Mouse (Mus musculus) intestine, embryonic 15.5 days (tissue): Measurements from ENCODE around the gene Pde3a. TPM values are rescaled to one million over a fixed set of nuclear protein-coding genes. Genes with fewer than 3 reads are reported as not detected.

ENCODE experiments used
- ATAC-seq: fragments of 200-750 bp; cut with Nextera tagmentation; 2 replicates; pipeline ENCODE4 v1.8.0; 2017; ENCODE audit warnings: moderate TSS enrichment, moderate library complexity
- H3K27ac ChIP-seq: fragments of 300-500 bp; sonication (generic); 2 replicates; pipeline ENCODE4 v1.5.1; 2015; ENCODE audit warnings: mild to moderate bottlenecking, inconsistent platforms
- H3K27me3 ChIP-seq: fragments of 300-500 bp; sonication (generic); replicated peaks from 2 replicates; pipeline ENCODE4 v1.6.1; 2015; ENCODE audit warnings: inconsistent platforms
- H3K36me3 ChIP-seq: fragments of 300-500 bp; sonication (generic); 2 replicates; pipeline ENCODE4 v1.6.1; 2015; ENCODE audit warnings: inconsistent platforms
- H3K4me1 ChIP-seq: fragments of 300-500 bp; sonication (generic); replicated peaks from 2 replicates; pipeline ENCODE4 v1.6.1; 2015; ENCODE audit warnings: inconsistent platforms
- H3K4me2 ChIP-seq: fragments of 300-500 bp; sonication (generic); replicated peaks from 2 replicates; pipeline ENCODE4 v1.6.1; 2015; ENCODE audit warnings: mild to moderate bottlenecking, inconsistent platforms
- H3K4me3 ChIP-seq: fragments of 300-500 bp; sonication (generic); replicated peaks from 2 replicates; pipeline ENCODE4 v1.5.1; 2015; ENCODE audit warnings: inconsistent platforms
- H3K9ac ChIP-seq: fragments of 300-500 bp; sonication (generic); 2 replicates; pipeline ENCODE4 v1.6.1; 2015; ENCODE audit warnings: inconsistent platforms
- H3K9me3 ChIP-seq: fragments of 300-500 bp; sonication (generic); 2 replicates; pipeline ENCODE4 v1.6.1; 2016; ENCODE audit warnings: inconsistent platforms
- WGBS: fragments of 180-500 bp; shearing (Covaris S2); methylation state at CpG from one replicate; pipeline ENCODE4 v1.1.7; 2015; 5-methylcytosine and 5-hydroxymethylcytosine counted together
- polyA plus RNA-seq: library from polyadenylated mRNA; unstranded; fragments of >200 nt; fragmentation: Nextera tagmentation; extraction: Ambion mirVana; gene quantifications from 2 replicates; pipeline ENCODE4 v1.2.1, GENCODE M21; 2015

The Pde3a gene
- polyA plus RNA-seq, 1 experiment from 2014 or later: 20.8 TPM

- H3K4me2 ChIP-seq: peak overlapping the region; percentile 39
- 14% methylated on average over 8 of the region's 8 CpGs for WGBS
- H3K27ac ChIP-seq: peak overlapping the region; percentile 8
- no peaks in the 10 kb centered on the region for H3K27me3 ChIP-seq
- H3K9ac ChIP-seq: no peak overlapping the region
- H3K9me3 ChIP-seq: no peaks in the 10 kb centered on the region
- no peaks in the 10 kb centered on the region for H3K36me3 ChIP-seq
- H3K4me3 ChIP-seq: no peak overlapping the region
- peak; percentile 82 for ATAC-seq
- peaks cover 10% of the 10 kb centered on the region for H3K4me1 ChIP-seq
These were observed 132.4 kb downstream of the Pde3a start for GRCm38 (mm10) chr6:141381473-141381872.

- no peak overlapping the region for H3K4me2 ChIP-seq
- no peaks in the 10 kb centered on the region for H3K9me3 ChIP-seq
- 0 out of 2 replicates have a peak, but pooled peaks have one; percentile 12 for ATAC-seq
- H3K27ac ChIP-seq: peak overlapping the region; percentile 8; the same call in 1 of the 2 replicates
- 68% methylated on average over 4 of the region's 4 CpGs for WGBS
- H3K36me3 ChIP-seq: no peaks in the 10 kb centered on the region
- H3K27me3 ChIP-seq: no peaks in the 10 kb centered on the region
- H3K4me3 ChIP-seq: no peak overlapping the region
- H3K4me1 ChIP-seq: peaks cover 10% of the 10 kb centered on the region
- H3K9ac ChIP-seq: no peak overlapping the region
These were observed 132.9 kb downstream of the Pde3a start for GRCm38 (mm10) chr6:141381881-141382370.

GRCm38 (mm10) chr6:141388104-141388503 lies 139.0 kb downstream of the Pde3a start:
- H3K4me2 ChIP-seq: no peak overlapping the region
- no peaks in the 10 kb centered on the region for H3K27me3 ChIP-seq
- WGBS: 36% methylated on average over 5 of the region's 5 CpGs
- 0 out of 2 replicates have a peak, but pooled peaks cover 7% of the 10 kb centered on the region for H3K4me1 ChIP-seq
- no peaks in the 10 kb centered on the region for H3K36me3 ChIP-seq
- ATAC-seq: no peak
- H3K4me3 ChIP-seq: no peak overlapping the region
- H3K9me3 ChIP-seq: no peaks in the 10 kb centered on the region
- no peak overlapping the region for H3K27ac ChIP-seq
- no peak overlapping the region for H3K9ac ChIP-seq

- Histone ChIP-seq H3K4me2 (no peak overlapping the region), H3K36me3 (no peaks in the 10 kb centered on the region), H3K4me3 (no peak overlapping the region), H3K27ac (no peak overlapping the region), H3K4me1 (0 out of 2 replicates have a peak, but pooled peaks cover 5% of the 10 kb centered on the region), H3K9me3 (no peaks in the 10 kb centered on the region), H3K27me3 (no peaks in the 10 kb centered on the region), H3K9ac (no peak overlapping the region)
- WGBS: 46% methylated on average over 3 of the region's 3 CpGs
- ATAC-seq: no peak
These were observed 146.9 kb downstream of the Pde3a start for GRCm38 (mm10) chr6:141395926-141396325.

GRCm38 (mm10) chr6:141399411-141399810 lies 150.3 kb downstream of the Pde3a start:
- WGBS: 34% methylated on average over 4 of the region's 4 CpGs
- ATAC-seq: no peak
- no peak overlapping the region for H3K4me3 ChIP-seq
- H3K27me3 ChIP-seq: no peaks in the 10 kb centered on the region
- H3K27ac ChIP-seq: no peak overlapping the region
- no peaks in the 10 kb centered on the region for H3K9me3 ChIP-seq
- H3K4me1 ChIP-seq: 0 out of 2 replicates have a peak, but pooled peaks cover 5% of the 10 kb centered on the region
- H3K4me2 ChIP-seq: no peak overlapping the region
- H3K9ac ChIP-seq: no peak overlapping the region
- H3K36me3 ChIP-seq: no peaks in the 10 kb centered on the region

- 61% methylated on average over 2 of the region's 2 CpGs for WGBS
These were observed 154.9 kb downstream of the Pde3a start for GRCm38 (mm10) chr6:141403943-141404342.

GRCm38 (mm10) chr6:141404649-141405048 lies 155.6 kb downstream of the Pde3a start:
- Histone ChIP-seq H3K27ac (no peak overlapping the region), H3K4me2 (no peak overlapping the region), H3K9me3 (no peaks in the 10 kb centered on the region), H3K9ac (no peak overlapping the region), H3K4me3 (no peak overlapping the region), H3K27me3 (no peaks in the 10 kb centered on the region), H3K36me3 (no peaks in the 10 kb centered on the region), H3K4me1 (0 out of 2 replicates have a peak, but pooled peaks cover 3% of the 10 kb centered on the region)
- ATAC-seq: no peak
- WGBS: 55% methylated on average over 7 of the region's 7 CpGs

More at GRCm38 (mm10) chr6:141403943-141404342, 154.9 kb downstream of the Pde3a start:
- no peak overlapping the region for H3K9ac ChIP-seq
- no peaks in the 10 kb centered on the region for H3K27me3 ChIP-seq
- H3K4me3 ChIP-seq: no peak overlapping the region
- no peaks in the 10 kb centered on the region for H3K36me3 ChIP-seq
- 0 out of 2 replicates have a peak, but pooled peaks cover 5% of the 10 kb centered on the region for H3K4me1 ChIP-seq
- no peaks in the 10 kb centered on the region for H3K9me3 ChIP-seq
- H3K4me2 ChIP-seq: no peak overlapping the region
- H3K27ac ChIP-seq: no peak overlapping the region
- no peak for ATAC-seq

GRCm38 (mm10) chr6:141405496-141405895 lies 156.4 kb downstream of the Pde3a start:
- no peak overlapping the region for H3K4me2 ChIP-seq
- no peaks in the 10 kb centered on the region for H3K36me3 ChIP-seq
- no peak overlapping the region for H3K4me3 ChIP-seq
- 0 out of 2 replicates have a peak, but pooled peaks cover 3% of the 10 kb centered on the region for H3K4me1 ChIP-seq
- WGBS: 55% methylated on average over 5 of the region's 5 CpGs
- ATAC-seq: no peak
- no peak overlapping the region for H3K27ac ChIP-seq
- H3K9ac ChIP-seq: no peak overlapping the region
- H3K9me3 ChIP-seq: no peaks in the 10 kb centered on the region
- H3K27me3 ChIP-seq: no peaks in the 10 kb centered on the region

- no peaks in the 10 kb centered on the region for H3K27me3 ChIP-seq
- H3K36me3 ChIP-seq: no peaks in the 10 kb centered on the region
- 90% methylated on average over 4 of the region's 4 CpGs for WGBS
- H3K4me2 ChIP-seq: no peak overlapping the region
- no peak overlapping the region for H3K9ac ChIP-seq
- no peak overlapping the region for H3K4me3 ChIP-seq
- no peak overlapping the region for H3K27ac ChIP-seq
- no peaks in the 10 kb centered on the region for H3K9me3 ChIP-seq
- no peak for ATAC-seq
- 0 out of 2 replicates have a peak, but pooled peaks cover 3% of the 10 kb centered on the region for H3K4me1 ChIP-seq
These were observed 159.7 kb downstream of the Pde3a start for GRCm38 (mm10) chr6:141408758-141409157.

GRCm38 (mm10) chr6:141410836-141411235 lies 161.8 kb downstream of the Pde3a start:
- no peak for ATAC-seq
- Histone ChIP-seq H3K36me3 (no peaks in the 10 kb centered on the region), H3K9me3 (no peaks in the 10 kb centered on the region), H3K4me1 (no peaks in the 10 kb centered on the region), H3K27ac (no peak overlapping the region), H3K27me3 (no peaks in the 10 kb centered on the region), H3K4me2 (no peak overlapping the region), H3K4me3 (no peak overlapping the region), H3K9ac (no peak overlapping the region)
- 70% methylated on average over 5 of the region's 5 CpGs for WGBS

GRCm38 (mm10) chr6:141425114-141425513 lies 176.0 kb downstream of the Pde3a start:
- WGBS: 83% methylated on average over 6 of the region's 6 CpGs

GRCm38 (mm10) chr6:141428587-141428986 lies 179.5 kb downstream of the Pde3a start:
- Histone ChIP-seq H3K27me3 (no peaks in the 10 kb centered on the region), H3K36me3 (no peaks in the 10 kb centered on the region), H3K9me3 (no peaks in the 10 kb centered on the region), H3K9ac (no peak overlapping the region), H3K4me2 (no peak overlapping the region), H3K4me3 (no peak overlapping the region), H3K27ac (no peak overlapping the region), H3K4me1 (0 out of 2 replicates have a peak, but pooled peaks cover 3% of the 10 kb centered on the region)
- no peak for ATAC-seq
- WGBS: 82% methylated on average over 4 of the region's 4 CpGs

More at GRCm38 (mm10) chr6:141425114-141425513, 176.0 kb downstream of the Pde3a start:
- Histone ChIP-seq H3K4me2 (no peak overlapping the region), H3K9me3 (no peaks in the 10 kb centered on the region), H3K4me1 (0 out of 2 replicates have a peak, but pooled peaks cover 3% of the 10 kb centered on the region), H3K4me3 (no peak overlapping the region), H3K9ac (no peak overlapping the region), H3K27me3 (no peaks in the 10 kb centered on the region), H3K27ac (no peak overlapping the region), H3K36me3 (no peaks in the 10 kb centered on the region)
- no peak for ATAC-seq

GRCm38 (mm10) chr6:141430134-141430533 lies 181.1 kb downstream of the Pde3a start:
- Histone ChIP-seq H3K27ac (no peak overlapping the region), H3K9ac (no peak overlapping the region), H3K27me3 (no peaks in the 10 kb centered on the region), H3K4me2 (no peak overlapping the region), H3K36me3 (no peaks in the 10 kb centered on the region), H3K4me3 (no peak overlapping the region), H3K9me3 (no peaks in the 10 kb centered on the region), H3K4me1 (0 out of 2 replicates have a peak, but pooled peaks cover 10% of the 10 kb centered on the region)
- no peak for ATAC-seq
- WGBS: 95% methylated on average over 1 of the region's 1 CpGs
